Mouse (Mus musculus) heart, embryonic 14.5 days (tissue): Measurements from ENCODE around the gene Olfr522. TPM values are rescaled to one million over a fixed set of nuclear protein-coding genes. Genes with fewer than 3 reads are reported as not detected.

ENCODE experiments used
- ATAC-seq: fragments of 200-750 bp; cut with Nextera tagmentation; 2 replicates; pipeline ENCODE4 v1.8.0; 2017; ENCODE audit warnings: low read depth, moderate TSS enrichment; ENCODE audit not compliant: insufficient number of reproducible peaks, insufficient read depth, low FRiP score
- H3K27ac ChIP-seq, 2 experiments: fragments of 200-500 bp in 1 of 2; fragments of 300-500 bp in 1 of 2; sonication (generic) in 1 of 2; replicated peaks in 1 of 2; 2 replicates each; pipeline ENCODE4 v1.5.1; 2012 to 2014; ENCODE audit warnings: low read depth in 2 of 2, low read length in 2 of 2, control low read depth in 1 of 2, mild to moderate bottlenecking in 1 of 2, mixed read lengths in 1 of 2; ENCODE audit not compliant: control insufficient read depth in 1 of 2, insufficient read depth in 1 of 2
- H3K27me3 ChIP-seq: fragments of 300-500 bp; sonication (generic); 2 replicates; pipeline ENCODE4 v1.6.1; 2014; ENCODE audit warnings: mild to moderate bottlenecking, low read length, control low read depth; ENCODE audit not compliant: control insufficient read depth, insufficient read depth
- H3K36me3 ChIP-seq: fragments of 300-500 bp; sonication (generic); 2 replicates; pipeline ENCODE4 v1.6.1; 2014; ENCODE audit warnings: mild to moderate bottlenecking, control low read depth, low read length, mixed read lengths; ENCODE audit not compliant: control insufficient read depth, insufficient read depth
- H3K4me1 ChIP-seq, 2 experiments: fragments of 200-500 bp in 1 of 2; fragments of 300-500 bp in 1 of 2; sonication (generic) in 1 of 2; 2 replicates each; pipeline ENCODE4 v1.6.1; 2012 to 2014; ENCODE audit warnings: low read length in 2 of 2, control low read depth in 1 of 2, mixed read lengths in 1 of 2; ENCODE audit not compliant: control insufficient read depth in 2 of 2, insufficient read depth in 2 of 2
- H3K4me2 ChIP-seq: fragments of 300-500 bp; sonication (generic); 2 replicates; pipeline ENCODE4 v1.6.1; 2014; ENCODE audit warnings: mild to moderate bottlenecking, low read length
- H3K4me3 ChIP-seq, 2 experiments: fragments of 200-500 bp in 1 of 2; fragments of 300-500 bp in 1 of 2; sonication (generic) in 1 of 2; 2 replicates each; pipeline ENCODE4 v1.5.1; 2012 to 2014; ENCODE audit warnings: low read length in 2 of 2, mild to moderate bottlenecking in 2 of 2, control low read depth in 1 of 2, low read depth in 1 of 2, moderate library complexity in 1 of 2; ENCODE audit not compliant: control insufficient read depth in 1 of 2, insufficient read depth in 1 of 2
- H3K9ac ChIP-seq: fragments of 300-500 bp; sonication (generic); 2 replicates; pipeline ENCODE4 v1.6.1; 2014; ENCODE audit warnings: mild to moderate bottlenecking, low read length
- H3K9me3 ChIP-seq: fragments of 300-500 bp; sonication (generic); 2 replicates; pipeline ENCODE4 v1.6.1; 2016; ENCODE audit warnings: low read length, control low read depth; ENCODE audit not compliant: control insufficient read depth
- WGBS: fragments of 180-500 bp; shearing (Covaris S2); extraction: QIAGEN DNeasy Blood & Tissue Kit; methylation state at CpG from one replicate; pipeline ENCODE4 v1.1.7; 2014; 5-methylcytosine and 5-hydroxymethylcytosine counted together
- polyA plus RNA-seq: library from polyadenylated mRNA; unstranded; fragments of >200 nt; fragmentation: Nextera tagmentation; extraction: Ambion mirVana; gene quantifications from 2 replicates; pipeline ENCODE4 v1.2.1, GENCODE M21; 2014

Olfr522 gene
- polyA plus RNA-seq, 1 experiment from 2014 or later = not detected

GRCm38 (mm10) chr7:140184206-140184605 is 19.6 kb upstream of the Olfr522 start:
- no peaks in the 10 kb centered on the region for H3K27me3 ChIP-seq
- H3K27ac ChIP-seq = no peak overlapping the region
- no peak overlapping the region for H3K9ac ChIP-seq
- H3K4me2 ChIP-seq = no peak overlapping the region
- H3K9me3 ChIP-seq = no peaks in the 10 kb centered on the region
- no peaks in the 10 kb centered on the region for H3K4me1 ChIP-seq
- WGBS = 78% methylated on average over 4 of the region's 4 CpGs
- no peak overlapping the region for H3K4me3 ChIP-seq
- H3K36me3 ChIP-seq = no peaks in the 10 kb centered on the region
- no peak for ATAC-seq

DNA sequence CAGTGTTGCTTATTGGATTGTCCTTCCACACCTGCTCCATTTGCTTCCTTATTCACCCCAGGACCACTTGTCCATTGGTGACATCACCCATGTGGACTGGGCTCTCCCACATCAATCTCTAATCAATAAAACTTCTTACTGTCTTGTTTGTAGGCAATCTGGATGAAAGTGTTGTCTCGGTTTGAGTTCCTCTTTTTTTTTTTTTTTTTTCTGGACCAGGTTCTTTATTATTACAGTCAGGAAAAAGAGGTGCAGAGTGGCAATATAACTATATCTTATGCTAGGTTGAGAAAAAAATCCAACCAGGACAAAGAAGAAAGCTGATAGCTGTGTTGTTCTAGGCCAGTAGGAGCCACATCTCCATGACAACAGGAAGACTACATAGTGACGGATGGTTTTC is 16.1 kb upstream of the Olfr522 start:
- ATAC-seq = no peak
- no peaks in the 10 kb centered on the region for H3K9me3 ChIP-seq
- H3K4me1 ChIP-seq = no peaks in the 10 kb centered on the region
- no peaks in the 10 kb centered on the region for H3K36me3 ChIP-seq
- no peaks in the 10 kb centered on the region for H3K27me3 ChIP-seq
- 76% methylated on average over 2 of the region's 2 CpGs for WGBS
- no peak overlapping the region for H3K9ac ChIP-seq
- H3K4me3 ChIP-seq = no peak overlapping the region
- H3K27ac ChIP-seq = no peak overlapping the region
- H3K4me2 ChIP-seq = no peak overlapping the region

DNA sequence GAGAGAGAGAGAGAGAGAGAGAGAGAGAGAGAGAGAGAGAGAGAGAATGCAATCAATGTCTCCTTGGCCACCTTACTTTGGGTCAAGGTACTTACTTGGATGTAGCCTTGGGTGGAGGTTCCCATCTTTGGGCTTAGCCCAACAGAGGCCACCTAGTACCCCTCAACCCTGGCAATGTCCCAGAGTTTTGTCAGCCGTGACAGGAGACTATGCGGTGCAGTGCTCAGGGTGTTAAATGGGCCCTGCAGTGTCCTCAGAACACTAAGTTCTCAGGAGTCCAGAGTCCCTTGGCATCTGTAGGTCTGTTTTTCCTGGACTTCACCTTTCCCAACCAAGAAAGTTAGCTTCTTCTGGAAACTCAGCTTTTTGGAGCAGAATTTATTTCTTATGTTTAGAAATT is 14.6 kb upstream of the Olfr522 start:
- Histone ChIP-seq H3K27ac (no peak overlapping the region), H3K4me1 (no peaks in the 10 kb centered on the region), H3K4me2 (no peak overlapping the region), H3K9me3 (no peaks in the 10 kb centered on the region), H3K9ac (no peak overlapping the region), H3K27me3 (no peaks in the 10 kb centered on the region), H3K36me3 (no peaks in the 10 kb centered on the region), H3K4me3 (no peak overlapping the region)
- no peak for ATAC-seq
- WGBS = 82% methylated on average over 2 of the region's 2 CpGs

GRCm38 (mm10) chr7:140172936-140173335 is 8.4 kb upstream of the Olfr522 start, which contains the start of gene Olfr523:
Gene Olfr523, plus strand, starts transcription at chr7:140173217.
- no peak within 1 kb of the TSS for H3K4me2 ChIP-seq
- no peak within 1 kb of the TSS for H3K27ac ChIP-seq
- no peak for ATAC-seq
- H3K27me3 ChIP-seq = no peaks in the 10 kb centered on the region
- no peaks in the 10 kb centered on the region for H3K36me3 ChIP-seq
- 38% methylated on average over 1 of the region's 1 CpGs for WGBS
- no peak within 1 kb of the TSS for H3K9ac ChIP-seq
- H3K9me3 ChIP-seq = no peaks in the 10 kb centered on the region
- H3K4me1 ChIP-seq = no peaks in the 10 kb centered on the region
- no peak within 1 kb of the TSS for H3K4me3 ChIP-seq

DNA sequence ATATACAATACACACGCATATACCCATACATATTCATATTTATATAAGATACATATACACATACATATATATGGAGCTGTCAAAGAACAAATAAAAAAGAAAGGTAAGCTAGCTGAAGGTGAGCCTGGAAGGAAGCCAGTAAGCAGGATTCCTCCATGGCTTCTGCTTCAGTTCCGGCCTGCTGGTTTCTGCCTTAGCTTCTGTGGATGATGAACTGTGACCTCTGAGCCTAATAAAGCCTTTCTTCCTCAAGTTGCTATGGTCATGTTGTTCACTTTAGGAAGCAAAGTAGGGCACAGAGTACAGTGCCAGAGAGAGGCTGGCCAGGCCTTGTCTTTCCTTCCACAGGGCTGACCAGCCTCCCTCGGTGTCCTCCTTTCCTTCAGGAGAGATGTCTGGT is 6.3 kb upstream of the Olfr522 start:
- 84% methylated on average over 3 of the region's 3 CpGs for WGBS
- no peak for ATAC-seq

GRCm38 (mm10) chr7:140169386-140169785 is 4.8 kb upstream of the Olfr522 start:
- Histone ChIP-seq H3K27me3 (no peaks in the 10 kb centered on the region), H3K4me2 (no peak overlapping the region), H3K9ac (no peak overlapping the region), H3K9me3 (no peaks in the 10 kb centered on the region), H3K4me3 (no peak overlapping the region), H3K36me3 (no peaks in the 10 kb centered on the region), H3K4me1 (no peaks in the 10 kb centered on the region), H3K27ac (no peak overlapping the region)
- no peak for ATAC-seq
- WGBS = 69% methylated on average over 4 of the region's 4 CpGs

More for the DNA sequence above, 6.3 kb upstream of the Olfr522 start:
- H3K4me3 ChIP-seq = no peak overlapping the region
- no peak overlapping the region for H3K27ac ChIP-seq
- H3K9me3 ChIP-seq = no peaks in the 10 kb centered on the region
- no peaks in the 10 kb centered on the region for H3K4me1 ChIP-seq
- no peak overlapping the region for H3K4me2 ChIP-seq
- no peaks in the 10 kb centered on the region for H3K36me3 ChIP-seq
- H3K27me3 ChIP-seq = no peaks in the 10 kb centered on the region
- H3K9ac ChIP-seq = no peak overlapping the region

DNA sequence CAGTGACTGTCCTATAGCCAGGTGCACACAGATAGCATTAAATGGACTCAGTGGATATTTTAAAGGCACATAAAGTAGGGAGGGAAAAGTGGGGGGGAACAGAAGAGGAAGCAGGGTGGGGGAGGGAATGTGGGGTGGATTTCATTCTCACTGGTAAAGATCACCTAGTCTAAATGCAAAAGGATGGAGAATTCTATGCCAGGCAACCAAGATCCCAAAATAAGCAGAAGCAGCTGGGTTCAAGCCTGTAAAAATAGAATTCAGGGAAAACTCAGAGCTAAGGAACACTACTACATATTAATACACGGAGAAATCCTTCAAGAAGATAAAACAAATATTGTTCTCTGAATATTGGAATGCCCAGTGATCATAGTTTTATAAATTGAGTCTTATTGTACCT is 3.4 kb upstream of the Olfr522 start:
- Histone ChIP-seq H3K9ac (no peak overlapping the region), H3K4me3 (no peak overlapping the region), H3K9me3 (no peaks in the 10 kb centered on the region), H3K36me3 (no peaks in the 10 kb centered on the region), H3K4me1 (no peaks in the 10 kb centered on the region), H3K27ac (no peak overlapping the region), H3K4me2 (no peak overlapping the region), H3K27me3 (no peaks in the 10 kb centered on the region)
- ATAC-seq = no peak
- 57% methylated on average over 1 of the region's 1 CpGs for WGBS

GRCm38 (mm10) chr7:140160363-140160762 is 4.2 kb downstream of the Olfr522 start:
- Histone ChIP-seq H3K9ac (no peak overlapping the region), H3K4me3 (no peak overlapping the region), H3K9me3 (no peaks in the 10 kb centered on the region), H3K4me1 (no peaks in the 10 kb centered on the region), H3K27ac (no peak overlapping the region), H3K4me2 (no peak overlapping the region), H3K27me3 (peaks cover 22% of the 10 kb centered on the region), H3K36me3 (no peaks in the 10 kb centered on the region)
- ATAC-seq = no peak
- WGBS = 69% methylated on average over 3 of the region's 3 CpGs
